Mouse (Mus musculus): ENCODE data around the gene Meis2. TPM values are rescaled to one million over a fixed set of nuclear protein-coding genes. Genes with fewer than 3 reads are reported as not detected.

Gene Meis2
- total RNA-seq, 1 experiment: 12.4 TPM

GRCm38 (mm10) chr2:115875802-115876531 is 189.7 kb downstream of the Meis2 start:
- H3K9me3 ChIP-seq (ENCODE audit: control insufficient read depth, insufficient read depth, low read depth, low read length): no peaks in the 10 kb centered on the region
- in situ Hi-C loops (cut with MboI; ENCODE audit: low sequenced_read_pairs in 2 of 2, unreplicated experiment in 2 of 2): no loop called here
- no peak overlapping the region for H3K27ac ChIP-seq (ENCODE audit: insufficient read depth, low read depth, low read length, poor library complexity, severe bottlenecking)
- no peak for DNase-seq (ENCODE audit: low read depth, low spot score)
- H3K36me3 ChIP-seq (ENCODE audit: control insufficient read depth, insufficient read depth, low read length, poor library complexity, severe bottlenecking): no peaks in the 10 kb centered on the region
- H3K4me1 ChIP-seq (ENCODE audit: control insufficient read depth in 2 of 2, insufficient read depth in 2 of 2, low read length in 2 of 2, poor library complexity in 1 of 2): peaks cover 0 to 4% of the 10 kb centered on the region in 2 experiments; a peak in 1 of 4 replicates
- no peak overlapping the region for H3K4me3 ChIP-seq (ENCODE audit: insufficient read depth in 1 of 2, low read depth in 1 of 2, low read length in 2 of 2, poor library complexity in 1 of 2, severe bottlenecking in 1 of 2)
- TF ChIP-seq ZC3H11A (IDR thresholded peaks at IDR 0.05; ENCODE audit: borderline replicate concordance, low read depth, low read length) (no peak), ZNF384 (IDR thresholded peaks at IDR 0.05; ENCODE audit: low read depth, low read length) (peak; percentile 62; the same call in 1 of the 2 replicates)
- no peak overlapping the region for H3K9ac ChIP-seq (ENCODE audit: insufficient read depth, low read depth, low read length, poor library complexity, severe bottlenecking)

GRCm38 (mm10) chr2:115872851-115873250 is 192.8 kb downstream of the Meis2 start:
- in situ Hi-C loops (cut with MboI; ENCODE audit: low sequenced_read_pairs in 2 of 2, unreplicated experiment in 2 of 2): no loop called here
- Histone ChIP-seq H3K4me1 (ENCODE audit: control insufficient read depth in 2 of 2, insufficient read depth in 2 of 2, low read length in 2 of 2, poor library complexity in 1 of 2) (peaks cover 2 to 15% of the 10 kb centered on the region in 2 experiments; a peak in 2 of 4 replicates), H3K27ac (ENCODE audit: insufficient read depth, low read depth, low read length, poor library complexity, severe bottlenecking) (no peak overlapping the region), H3K4me3 (ENCODE audit: insufficient read depth in 1 of 2, low read depth in 1 of 2, low read length in 2 of 2, poor library complexity in 1 of 2, severe bottlenecking in 1 of 2) (no peak overlapping the region), H3K9me3 (ENCODE audit: control insufficient read depth, insufficient read depth, low read depth, low read length) (no peaks in the 10 kb centered on the region), H3K36me3 (ENCODE audit: control insufficient read depth, insufficient read depth, low read length, poor library complexity, severe bottlenecking) (no peaks in the 10 kb centered on the region), H3K9ac (ENCODE audit: insufficient read depth, low read depth, low read length, poor library complexity, severe bottlenecking) (no peak overlapping the region)
- no peak for DNase-seq (ENCODE audit: low read depth, low spot score)
- TF ChIP-seq MAFK (IDR thresholded peaks at IDR 0.05; ENCODE audit: insufficient read depth, low read depth, low read length) (no peak), CHD2 (IDR thresholded peaks at IDR 0.05; ENCODE audit: low read depth, low read length) (no peak), ZNF384 (IDR thresholded peaks at IDR 0.05; ENCODE audit: low read depth, low read length) (no peak), ZC3H11A (IDR thresholded peaks at IDR 0.05; ENCODE audit: borderline replicate concordance, low read depth, low read length) (no peak), HCFC1 (IDR thresholded peaks at IDR 0.05; ENCODE audit: borderline replicate concordance, insufficient read depth, low read length) (no peak)

GRCm38 (mm10) chr2:115869966-115870365 is 195.7 kb downstream of the Meis2 start:
- DNase-seq (ENCODE audit: low read depth, low spot score): no peak
- TF ChIP-seq HCFC1 (IDR thresholded peaks at IDR 0.05; ENCODE audit: borderline replicate concordance, insufficient read depth, low read length) (no peak), ZC3H11A (IDR thresholded peaks at IDR 0.05; ENCODE audit: borderline replicate concordance, low read depth, low read length) (no peak), ZNF384 (IDR thresholded peaks at IDR 0.05; ENCODE audit: low read depth, low read length) (no peak), MAFK (IDR thresholded peaks at IDR 0.05; ENCODE audit: insufficient read depth, low read depth, low read length) (no peak), CHD2 (IDR thresholded peaks at IDR 0.05; ENCODE audit: low read depth, low read length) (no peak)
- Histone ChIP-seq H3K9ac (ENCODE audit: insufficient read depth, low read depth, low read length, poor library complexity, severe bottlenecking) (no peak overlapping the region), H3K36me3 (ENCODE audit: control insufficient read depth, insufficient read depth, low read length, poor library complexity, severe bottlenecking) (no peaks in the 10 kb centered on the region), H3K27ac (ENCODE audit: insufficient read depth, low read depth, low read length, poor library complexity, severe bottlenecking) (no peak overlapping the region), H3K9me3 (ENCODE audit: control insufficient read depth, insufficient read depth, low read depth, low read length) (no peaks in the 10 kb centered on the region), H3K4me1 (ENCODE audit: control insufficient read depth in 2 of 2, insufficient read depth in 2 of 2, low read length in 2 of 2, poor library complexity in 1 of 2) (peaks cover 2 to 15% of the 10 kb centered on the region in 2 experiments; a peak in 2 of 4 replicates), H3K4me3 (ENCODE audit: insufficient read depth in 1 of 2, low read depth in 1 of 2, low read length in 2 of 2, poor library complexity in 1 of 2, severe bottlenecking in 1 of 2) (no peak overlapping the region)
- in situ Hi-C loops (cut with MboI; ENCODE audit: low sequenced_read_pairs in 2 of 2, unreplicated experiment in 2 of 2): loop anchor here in 1 of 2 experiments (10.0 kb wide), 1 partner anchor 685 kb away; no protein-coding TSS in a partner anchor

- no peak for DNase-seq (ENCODE audit: low read depth, low spot score)
- in situ Hi-C loops (cut with MboI; ENCODE audit: low sequenced_read_pairs in 2 of 2, unreplicated experiment in 2 of 2): loop anchor here in 1 of 2 experiments (10.0 kb wide), 1 partner anchor 694 kb away; no protein-coding TSS in a partner anchor
- TF ChIP-seq ZC3H11A (IDR thresholded peaks at IDR 0.05; ENCODE audit: borderline replicate concordance, low read depth, low read length) (no peak), MAFK (IDR thresholded peaks at IDR 0.05; ENCODE audit: insufficient read depth, low read depth, low read length) (no peak), CHD2 (IDR thresholded peaks at IDR 0.05; ENCODE audit: low read depth, low read length) (no peak), ZNF384 (IDR thresholded peaks at IDR 0.05; ENCODE audit: low read depth, low read length) (no peak), HCFC1 (IDR thresholded peaks at IDR 0.05; ENCODE audit: borderline replicate concordance, insufficient read depth, low read length) (no peak)
Measured at GRCm38 (mm10) chr2:115860600-115861347, 204.9 kb downstream of the Meis2 start.

More at GRCm38 (mm10) chr2:115860600-115861347, 204.9 kb downstream of the Meis2 start:
- peaks cover 0 to 9% of the 10 kb centered on the region in 2 experiments; a peak in 1 of 4 replicates for H3K4me1 ChIP-seq (ENCODE audit: control insufficient read depth in 2 of 2, insufficient read depth in 2 of 2, low read length in 2 of 2, poor library complexity in 1 of 2)
- H3K4me3 ChIP-seq (ENCODE audit: insufficient read depth in 1 of 2, low read depth in 1 of 2, low read length in 2 of 2, poor library complexity in 1 of 2, severe bottlenecking in 1 of 2): peak overlapping the region; percentile 14 to 40; a peak in 2 of 4 replicates
- H3K36me3 ChIP-seq (ENCODE audit: control insufficient read depth, insufficient read depth, low read length, poor library complexity, severe bottlenecking): no peaks in the 10 kb centered on the region
- H3K9me3 ChIP-seq (ENCODE audit: control insufficient read depth, insufficient read depth, low read depth, low read length): no peaks in the 10 kb centered on the region
- H3K9ac ChIP-seq (ENCODE audit: insufficient read depth, low read depth, low read length, poor library complexity, severe bottlenecking): no peak overlapping the region
- no peak overlapping the region for H3K27ac ChIP-seq (ENCODE audit: insufficient read depth, low read depth, low read length, poor library complexity, severe bottlenecking)

Measured in ES-E14 (cell line).